Mouse (Mus musculus) liver, embryonic 16.5 days (tissue): ENCODE measurements around the gene Atp6v1fnb. TPM values are rescaled to one million over a fixed set of nuclear protein-coding genes. Genes with fewer than 3 reads are reported as not detected.
A peak's percentile ranks its signal among the peaks of the same experiment; 100 is the strongest.

Source experiments
- ATAC-seq: fragments of 200-750 bp; cut with Nextera tagmentation; 2 replicates; pipeline ENCODE4 v1.8.0; 2017; ENCODE audit warnings: low read depth, mild to moderate bottlenecking, moderate number of reproducible peaks, moderate library complexity
- H3K27ac ChIP-seq: fragments of 300-500 bp; sonication (generic); 2 replicates; pipeline ENCODE4 v1.5.1; 2014; ENCODE audit warnings: mild to moderate bottlenecking, low read length
- H3K27me3 ChIP-seq: fragments of 300-500 bp; sonication (generic); 2 replicates; pipeline ENCODE4 v1.6.1; 2014; ENCODE audit warnings: low read depth, low read length, mixed read lengths; ENCODE audit not compliant: control insufficient read depth, insufficient read depth
- H3K36me3 ChIP-seq: fragments of 300-500 bp; sonication (generic); 2 replicates; pipeline ENCODE4 v1.6.1; 2014; ENCODE audit warnings: mild to moderate bottlenecking; ENCODE audit not compliant: control insufficient read depth, insufficient read depth
- H3K4me1 ChIP-seq: fragments of 300-500 bp; sonication (generic); 2 replicates; pipeline ENCODE4 v1.6.1; 2014; ENCODE audit warnings: low read depth, low read length, mixed read lengths; ENCODE audit not compliant: control insufficient read depth
- H3K4me2 ChIP-seq: fragments of 300-500 bp; sonication (generic); 2 replicates; pipeline ENCODE4 v1.6.1; 2014; ENCODE audit warnings: low read depth, low read length, mixed read lengths
- H3K4me3 ChIP-seq: fragments of 300-500 bp; sonication (generic); 2 replicates; pipeline ENCODE4 v1.5.1; 2014; ENCODE audit warnings: low read depth, mild to moderate bottlenecking, low read length
- H3K9ac ChIP-seq: fragments of 300-500 bp; sonication (generic); 2 replicates; pipeline ENCODE4 v1.6.1; 2014; ENCODE audit warnings: low read depth, low read length
- H3K9me3 ChIP-seq: fragments of 300-500 bp; sonication (generic); replicated peaks from 2 replicates; pipeline ENCODE4 v1.6.1; 2016; ENCODE audit warnings: low read length; ENCODE audit not compliant: control insufficient read depth
- WGBS: fragments of 180-500 bp; shearing (Covaris S2); extraction: QIAGEN DNeasy Blood & Tissue Kit; methylation state at CpG from one replicate; pipeline ENCODE4 v1.1.7; 2014; ENCODE audit not compliant: insufficient replicate concordance; 5-methylcytosine and 5-hydroxymethylcytosine counted together
- polyA plus RNA-seq: library from polyadenylated mRNA; unstranded; fragments of >200 nt; fragmentation: Nextera tagmentation; extraction: Ambion mirVana; gene quantifications from 2 replicates; pipeline ENCODE4 v1.2.1, GENCODE M21; 2015

Atp6v1fnb gene
- polyA plus RNA-seq, 1 experiment from 2014 or later = 0.13 TPM

DNA sequence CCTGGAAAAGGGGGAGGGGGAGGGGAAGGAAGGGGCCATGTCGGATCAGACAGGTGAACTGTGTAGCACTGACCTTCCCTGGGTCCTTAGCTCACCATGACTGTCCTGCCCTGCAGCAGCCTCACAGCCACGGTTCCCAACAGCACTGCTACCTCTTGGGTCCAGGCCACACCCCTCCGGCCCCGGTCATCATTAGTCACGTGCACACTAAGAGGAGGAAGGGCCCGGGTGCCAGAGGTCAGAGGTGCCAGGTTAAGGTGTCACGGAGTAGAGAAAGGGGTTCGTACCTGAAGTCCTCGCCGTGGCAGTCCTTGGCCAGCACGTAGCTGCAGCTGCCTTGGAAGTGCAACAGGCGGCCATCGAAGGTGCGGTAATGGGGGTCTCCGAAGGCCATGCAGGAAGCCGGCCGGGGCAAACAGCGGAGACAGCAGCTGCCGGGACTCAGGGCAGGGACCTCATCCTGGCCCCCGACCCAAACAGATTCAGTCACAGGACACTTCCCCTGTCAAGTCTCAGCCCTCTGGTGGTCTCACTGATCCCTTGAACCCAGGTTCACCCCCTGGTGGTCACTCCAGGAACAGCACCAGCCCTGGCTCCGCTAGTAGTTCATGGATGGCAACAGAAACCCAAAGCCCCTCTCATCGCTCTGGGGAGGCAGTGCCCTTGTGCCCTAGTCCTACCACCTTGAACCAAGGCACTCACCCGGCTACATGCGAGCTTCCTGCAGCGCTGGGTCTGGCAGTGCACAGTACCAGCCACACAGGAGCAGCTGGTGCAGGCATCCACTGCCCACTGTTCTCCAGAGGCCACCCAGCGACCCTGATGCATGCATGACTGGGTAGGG, 13.7 kb downstream of the Atp6v1fnb start:
- no peaks in the 10 kb centered on the region for H3K36me3 ChIP-seq
- peaks cover 9% of the 10 kb centered on the region for H3K27me3 ChIP-seq
- H3K4me1 ChIP-seq = no peaks in the 10 kb centered on the region; the same call in 1 of the 2 replicates
- no peak overlapping the region for H3K27ac ChIP-seq
- peak overlapping the region; percentile 71 for H3K4me2 ChIP-seq
- no peaks in the 10 kb centered on the region for H3K9me3 ChIP-seq
- peak overlapping the region; percentile 38; the same call in 1 of the 2 replicates for H3K9ac ChIP-seq
- peak; percentile 73 for ATAC-seq
- WGBS = 3% methylated on average over 26 of the region's 26 CpGs
- H3K4me3 ChIP-seq = peak overlapping the region; percentile 53

- 29% methylated on average over 2 of the region's 2 CpGs for WGBS
- no peaks in the 10 kb centered on the region; the same call in 1 of the 2 replicates for H3K4me1 ChIP-seq
- H3K27ac ChIP-seq = no peak overlapping the region
- no peak for ATAC-seq
- H3K27me3 ChIP-seq = peaks cover 9% of the 10 kb centered on the region
- no peaks in the 10 kb centered on the region for H3K36me3 ChIP-seq
- no peak overlapping the region for H3K9ac ChIP-seq
- no peak overlapping the region for H3K4me2 ChIP-seq
- no peaks in the 10 kb centered on the region for H3K9me3 ChIP-seq
- no peak overlapping the region for H3K4me3 ChIP-seq
Observed at GRCm38 (mm10) chr6:29485951-29486350, 14.7 kb downstream of the Atp6v1fnb start.

DNA sequence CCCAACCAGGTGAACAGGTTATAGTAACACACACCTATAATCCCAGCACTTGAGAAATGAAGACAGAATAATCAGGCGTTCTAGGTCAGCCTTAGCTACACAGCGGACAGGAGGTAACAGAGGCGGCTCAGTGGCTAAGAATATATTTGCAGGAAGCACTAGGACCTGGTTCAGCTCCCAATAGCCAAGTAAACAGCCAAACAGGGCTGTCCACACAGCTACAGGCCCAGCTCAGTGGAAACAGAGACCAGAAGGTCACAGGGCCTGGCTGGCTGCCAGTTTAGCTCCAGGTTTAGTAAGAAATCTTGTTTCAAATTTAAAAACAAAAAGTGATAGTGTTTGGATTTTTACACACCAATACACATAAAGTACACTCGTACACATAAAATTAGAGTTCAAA, 22.9 kb downstream of the Atp6v1fnb start:
- peak; percentile 78 for ATAC-seq
- Histone ChIP-seq H3K9me3 (no peaks in the 10 kb centered on the region), H3K4me2 (no peak overlapping the region), H3K9ac (no peak overlapping the region), H3K4me1 (no peaks in the 10 kb centered on the region), H3K27ac (0 out of 2 replicates have a peak overlapping the region, but pooled peaks have one; percentile 7), H3K36me3 (no peaks in the 10 kb centered on the region), H3K4me3 (no peak overlapping the region), H3K27me3 (peaks cover 24% of the 10 kb centered on the region)
- 52% methylated on average over 4 of the region's 4 CpGs for WGBS

DNA sequence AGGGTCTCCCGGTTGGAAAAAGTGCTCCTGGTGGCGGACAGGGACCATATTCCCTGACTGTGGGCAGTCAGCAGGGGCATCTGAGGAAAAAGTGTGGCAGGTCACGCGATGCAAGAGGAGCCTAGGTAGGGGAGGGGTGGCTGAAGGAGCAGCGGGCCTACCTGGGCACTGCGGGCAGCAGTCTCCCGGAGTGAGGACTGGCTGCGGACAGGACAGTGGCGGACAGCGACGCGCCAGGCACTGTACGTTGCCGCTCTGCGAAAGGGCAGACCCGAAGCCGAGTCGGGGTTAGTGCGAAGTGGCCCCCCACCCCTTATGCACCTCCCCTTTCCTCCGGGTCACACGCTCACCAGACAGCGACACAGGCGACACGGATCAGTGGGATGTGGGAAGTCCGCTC, 25.0 kb downstream of the Atp6v1fnb start:
- Histone ChIP-seq H3K9me3 (no peaks in the 10 kb centered on the region), H3K27me3 (peaks cover 24% of the 10 kb centered on the region), H3K36me3 (no peaks in the 10 kb centered on the region), H3K4me2 (no peak overlapping the region), H3K4me3 (no peak overlapping the region), H3K4me1 (no peaks in the 10 kb centered on the region), H3K27ac (no peak overlapping the region), H3K9ac (no peak overlapping the region)
- whole genome bisulfite sequencing = 15% methylated on average over 25 of the region's 25 CpGs
- no peak for ATAC-seq

DNA sequence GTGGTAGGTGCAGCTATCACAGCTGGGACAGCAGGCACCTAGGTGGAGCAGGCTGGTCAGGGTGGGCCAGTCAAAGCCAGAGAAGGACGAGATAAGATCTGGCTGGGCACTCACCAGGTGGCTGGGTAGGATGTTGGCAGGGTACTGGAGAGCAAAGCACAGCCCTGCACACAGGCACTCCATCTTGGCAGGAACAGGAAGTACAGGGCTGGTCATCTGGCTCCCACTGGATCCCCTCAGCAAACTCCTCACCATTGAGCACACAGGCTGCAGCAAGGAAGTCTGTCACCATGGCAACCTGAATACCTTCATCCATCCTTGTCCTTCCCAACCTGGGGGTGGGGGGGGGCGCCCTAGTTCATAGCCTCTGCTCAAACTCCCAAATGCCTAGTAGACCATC, 26.6 kb downstream of the Atp6v1fnb start:
- Histone ChIP-seq H3K9ac (no peak overlapping the region), H3K27me3 (peaks cover 24% of the 10 kb centered on the region), H3K4me3 (no peak overlapping the region), H3K36me3 (no peaks in the 10 kb centered on the region), H3K27ac (no peak overlapping the region), H3K9me3 (no peaks in the 10 kb centered on the region), H3K4me1 (no peaks in the 10 kb centered on the region), H3K4me2 (no peak overlapping the region)
- ATAC-seq = no peak
- WGBS = 16% methylated on average over 2 of the region's 2 CpGs

GRCm38 (mm10) chr6:29500177-29500576, 28.9 kb downstream of the Atp6v1fnb start:
- H3K4me2 ChIP-seq = no peak overlapping the region
- no peaks in the 10 kb centered on the region for H3K9me3 ChIP-seq
- ATAC-seq = no peak
- H3K27ac ChIP-seq = no peak overlapping the region
- no peaks in the 10 kb centered on the region for H3K36me3 ChIP-seq
- H3K4me3 ChIP-seq = no peak overlapping the region
- no peak overlapping the region for H3K9ac ChIP-seq
- 27% methylated on average over 7 of the region's 7 CpGs for WGBS
- peaks cover 24% of the 10 kb centered on the region for H3K27me3 ChIP-seq
- H3K4me1 ChIP-seq = no peaks in the 10 kb centered on the region

- Histone ChIP-seq H3K4me3 (no peak overlapping the region), H3K4me1 (no peaks in the 10 kb centered on the region), H3K9ac (no peak overlapping the region), H3K27me3 (peaks cover 22% of the 10 kb centered on the region), H3K9me3 (no peaks in the 10 kb centered on the region), H3K36me3 (no peaks in the 10 kb centered on the region), H3K27ac (no peak overlapping the region), H3K4me2 (no peak overlapping the region)
- ATAC-seq = no peak
- WGBS = 40% methylated on average over 6 of the region's 6 CpGs
Observed at GRCm38 (mm10) chr6:29500810-29501209, 29.6 kb downstream of the Atp6v1fnb start.

GRCm38 (mm10) chr6:29501599-29501998, 30.4 kb downstream of the Atp6v1fnb start:
- Histone ChIP-seq H3K4me3 (no peak overlapping the region), H3K4me1 (no peaks in the 10 kb centered on the region), H3K4me2 (no peak overlapping the region), H3K27ac (no peak overlapping the region), H3K27me3 (peaks cover 22% of the 10 kb centered on the region), H3K36me3 (no peaks in the 10 kb centered on the region), H3K9me3 (no peaks in the 10 kb centered on the region), H3K9ac (no peak overlapping the region)
- no peak for ATAC-seq
- WGBS = 83% methylated on average over 1 of the region's 1 CpGs

- ATAC-seq = no peak
- 63% methylated on average over 5 of the region's 5 CpGs for whole genome bisulfite sequencing
Observed at GRCm38 (mm10) chr6:29505493-29505892, 34.3 kb downstream of the Atp6v1fnb start.

More at GRCm38 (mm10) chr6:29505493-29505892, 34.3 kb downstream of the Atp6v1fnb start:
- H3K4me2 ChIP-seq = no peak overlapping the region
- no peaks in the 10 kb centered on the region for H3K4me1 ChIP-seq
- no peak overlapping the region for H3K4me3 ChIP-seq
- no peak overlapping the region for H3K27ac ChIP-seq
- peaks cover 31% of the 10 kb centered on the region for H3K27me3 ChIP-seq
- no peak overlapping the region for H3K9ac ChIP-seq
- no peaks in the 10 kb centered on the region for H3K9me3 ChIP-seq
- no peaks in the 10 kb centered on the region for H3K36me3 ChIP-seq
